Mouse (Mus musculus) 3134 (cell line): ENCODE results near the gene Olfr510.
"Not testable (repeated sequence)": the region's sequence is repeated elsewhere in the genome, so short reads cannot be mapped to it uniquely, and the experiment has no call there.

Experiments
- DNase-seq: peaks from one replicate; pipeline ENCODE4 v3.0.0-alpha.2; 2011; ENCODE audit warnings: low spot score; ENCODE audit not compliant: insufficient read length; ENCODE audit errors: extremely low read depth

The Olfr510 gene

DNA sequence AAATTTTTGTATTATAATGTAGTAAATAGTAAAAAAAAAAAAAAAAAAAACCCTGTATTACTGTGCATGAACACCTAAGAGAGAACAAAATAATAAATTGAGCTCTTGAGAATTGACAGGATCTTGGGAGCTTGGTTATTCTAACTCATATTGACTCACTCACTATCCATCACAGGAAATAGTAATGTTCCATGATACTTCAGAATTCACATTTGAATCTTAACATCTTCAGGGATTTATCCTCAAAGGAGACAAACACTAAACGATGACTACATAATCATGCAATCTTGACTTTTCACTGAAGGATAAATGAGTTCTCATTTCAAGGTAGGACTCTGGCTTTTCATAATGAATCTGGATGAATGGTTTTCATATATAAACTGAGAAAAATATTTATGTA lies at the start of gene Olfr510:
TSS of gene Olfr510 (plus strand) at position 301 of the 400 bp plus-strand sequence.
- DNase-seq: no peak

DNA sequence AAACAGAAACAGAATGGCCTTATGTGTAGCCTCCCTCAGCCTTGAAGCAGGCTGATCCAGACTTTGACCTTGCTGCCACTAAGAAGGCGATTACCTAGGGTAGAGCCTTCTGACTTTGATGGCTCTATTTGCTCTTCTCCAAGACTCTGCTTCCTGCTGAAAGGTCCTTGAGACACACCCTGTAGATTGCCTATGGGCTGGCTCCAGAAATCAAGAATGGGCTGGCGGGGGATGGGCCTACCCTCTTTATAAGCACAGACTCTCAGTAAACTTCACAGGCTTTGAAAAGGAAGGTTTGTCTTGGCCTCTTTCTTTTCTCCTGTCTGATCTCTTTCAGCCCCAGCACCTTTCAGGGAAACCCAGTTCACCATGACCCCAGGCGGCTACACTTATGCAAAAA lies 49.4 kb upstream of the Olfr510 start:
- DNase-seq: not testable (repeated sequence)

DNA sequence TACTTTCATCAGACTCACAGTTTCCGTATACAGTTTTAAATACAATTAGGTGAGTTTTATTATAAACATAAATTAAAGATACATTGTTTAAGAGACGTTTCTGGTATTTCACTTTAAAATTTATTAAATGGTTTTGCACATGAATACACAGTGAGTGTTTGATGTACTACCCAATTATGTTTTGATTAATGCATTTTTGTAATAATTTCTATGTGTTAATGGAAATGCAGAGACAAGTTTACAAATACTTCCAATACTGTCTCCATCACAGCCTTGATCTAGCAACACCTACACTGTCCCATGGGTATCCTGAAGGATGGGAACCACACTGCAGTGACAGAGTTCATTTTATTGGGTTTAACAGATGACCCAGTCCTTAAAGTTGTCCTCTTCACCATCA lies 44.7 kb upstream of the Olfr510 start, which contains the start of gene Olfr507:
TSS of gene Olfr507 (plus strand) at position 301 of the 400 bp plus-strand sequence.
- DNase-seq: no peak

DNA sequence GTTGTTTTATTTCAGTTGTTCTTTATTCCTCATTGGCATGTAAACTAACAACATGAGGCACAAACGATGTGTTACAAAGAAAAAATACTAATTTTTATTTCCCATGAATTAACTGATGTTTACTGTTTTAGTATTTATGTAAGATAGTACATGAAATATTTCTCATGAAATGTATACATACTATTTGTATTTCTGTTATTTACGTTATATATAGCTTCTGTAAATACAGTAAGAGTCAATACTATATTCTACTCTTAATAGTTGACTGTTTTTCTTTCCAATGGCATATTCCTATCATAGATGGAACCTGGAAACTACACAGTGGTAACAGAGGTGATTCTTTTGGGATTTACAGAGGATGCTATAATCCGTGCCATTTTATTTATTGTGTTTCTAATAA lies 36.5 kb upstream of the Olfr510 start, which contains the start of gene Olfr508:
TSS of gene Olfr508 (plus strand) at position 301 of the 400 bp plus-strand sequence.
- no peak for DNase-seq

DNA sequence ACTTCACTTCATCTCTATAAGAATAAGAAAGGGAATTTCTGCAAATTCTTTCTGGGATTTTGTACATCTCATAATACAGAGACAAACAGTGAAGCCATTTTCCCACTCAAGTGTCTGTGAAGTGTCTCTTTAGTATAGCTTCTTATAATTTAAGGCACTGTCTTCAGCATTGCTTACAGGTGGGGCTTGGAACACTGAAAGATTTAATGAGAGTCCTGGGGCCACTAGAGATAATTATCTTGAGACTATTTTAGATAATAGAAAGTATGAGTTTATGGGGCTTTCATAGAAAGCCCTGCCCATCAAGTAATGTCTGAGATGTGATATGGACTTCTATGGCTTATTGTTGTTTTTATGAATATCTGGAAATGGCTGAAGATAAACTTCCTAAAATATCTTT lies 14.4 kb upstream of the Olfr510 start, which contains the start of gene Olfr509:
TSS of gene Olfr509 (minus strand) at position 101 of the 400 bp plus-strand sequence.
- DNase-seq: no peak

DNA sequence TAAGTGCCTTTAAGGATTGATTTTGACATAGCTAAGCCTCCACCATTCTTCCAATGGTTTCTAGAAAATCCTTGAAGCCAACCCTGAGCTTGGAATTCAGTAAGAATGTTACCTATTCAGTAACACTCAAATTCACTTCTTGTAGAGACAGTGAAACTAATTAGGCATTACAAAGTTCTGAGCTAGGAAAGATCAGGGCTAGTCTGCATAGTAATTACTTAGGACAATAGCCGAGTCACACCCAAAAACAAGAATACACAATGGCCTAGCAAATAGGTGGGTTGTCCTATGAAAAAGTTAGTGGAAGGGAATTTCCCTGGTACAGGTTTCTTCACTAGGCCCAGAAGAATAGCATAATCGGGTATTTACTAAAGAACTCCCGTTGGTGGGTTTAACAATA lies 3.8 kb upstream of the Olfr510 start:
- DNase-seq: no peak

DNA sequence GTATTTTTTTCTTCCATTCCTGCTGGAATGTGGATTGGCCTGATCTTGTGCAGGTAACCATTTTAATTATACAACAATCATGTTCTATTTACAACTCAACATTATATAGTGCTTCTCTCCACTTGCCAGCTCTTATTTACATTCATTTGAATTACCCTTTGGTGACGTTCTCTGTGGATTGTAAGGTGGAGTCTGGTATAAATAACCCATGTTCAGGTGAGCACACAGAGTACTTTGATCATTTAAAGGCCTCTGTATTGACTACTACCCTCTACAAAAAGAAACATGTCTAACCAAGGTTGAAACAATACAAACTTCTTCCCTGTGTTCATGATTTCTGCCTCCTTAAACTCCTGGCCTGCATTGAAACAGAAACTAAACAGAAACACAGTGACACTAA lies 4.8 kb downstream of the Olfr510 start:
- DNase-seq: no peak

DNA sequence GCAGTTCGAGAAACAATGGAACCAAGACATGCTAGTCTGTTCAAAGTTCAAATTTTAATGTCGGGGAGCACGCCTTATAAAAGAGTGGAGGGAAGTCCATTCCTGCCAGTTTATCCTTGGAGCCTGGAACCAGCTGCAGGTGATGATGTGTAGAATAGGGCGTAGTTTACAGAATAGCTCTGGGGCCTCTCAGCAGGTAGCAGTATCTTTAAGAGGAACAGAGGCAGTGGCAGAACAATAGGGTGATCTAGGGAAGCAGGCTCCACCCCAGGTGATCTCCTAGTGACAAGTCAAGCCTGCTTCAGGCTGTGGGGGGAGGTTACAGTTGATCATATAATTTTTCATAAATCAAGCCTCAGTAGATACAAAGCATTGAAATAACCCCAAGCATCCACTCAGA lies 12.7 kb downstream of the Olfr510 start:
- DNase-seq: no peak

DNA sequence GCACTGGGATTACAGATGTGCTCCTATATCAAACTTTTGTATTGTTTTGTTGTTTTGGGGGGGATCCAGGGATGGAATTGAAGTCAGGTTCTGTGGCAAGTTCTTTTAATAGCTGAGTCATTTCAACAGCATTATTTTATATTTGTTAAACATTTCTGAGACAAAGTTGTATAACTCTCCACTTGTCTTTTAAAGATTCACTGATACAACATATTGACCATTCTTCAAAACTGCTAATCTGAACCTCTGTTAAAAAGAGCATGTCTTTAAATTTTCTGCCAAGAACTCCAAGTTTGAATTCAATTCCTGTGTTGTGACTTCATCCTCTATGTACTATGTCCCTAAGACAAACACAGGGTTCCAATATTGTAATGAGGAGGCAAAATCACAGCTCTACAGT lies 46.8 kb downstream of the Olfr510 start, which contains the start of gene Olfr512:
TSS of gene Olfr512 (plus strand) at position 301 of the 400 bp plus-strand sequence.
- no peak for DNase-seq
